Mouse (Mus musculus) hindbrain, embryonic 11.5 days (tissue): ENCODE results near the gene Pla2g4d. TPM values are rescaled to one million over a fixed set of nuclear protein-coding genes. Genes with fewer than 3 reads are reported as not detected.

Experiments used
- ATAC-seq: fragments of 200-750 bp; cut with Nextera tagmentation; 2 replicates; pipeline ENCODE4 v1.8.0; 2017; ENCODE audit warnings: mild to moderate bottlenecking, moderate TSS enrichment, moderate library complexity; ENCODE audit not compliant: low FRiP score
- DNase-seq: peaks from one replicate; pipeline ENCODE4 v3.0.0-alpha.2; 2015; ENCODE audit warnings: low spot score
- H3K27ac ChIP-seq: fragments of 300-500 bp; sonication (generic); 2 replicates; pipeline ENCODE4 v1.5.1; 2014; ENCODE audit warnings: mild to moderate bottlenecking, low read depth, low read length
- H3K27me3 ChIP-seq: fragments of 300-500 bp; sonication (generic); 2 replicates; pipeline ENCODE4 v1.6.1; 2014; ENCODE audit warnings: mild to moderate bottlenecking, low read length, moderate library complexity, mixed read lengths; ENCODE audit not compliant: control insufficient read depth, insufficient read depth
- H3K36me3 ChIP-seq: fragments of 300-500 bp; sonication (generic); 2 replicates; pipeline ENCODE4 v1.6.1; 2014; ENCODE audit warnings: mild to moderate bottlenecking, low read length, moderate library complexity, mixed read lengths; ENCODE audit not compliant: control insufficient read depth, insufficient read depth
- H3K4me1 ChIP-seq: fragments of 300-500 bp; sonication (generic); replicated peaks from 2 replicates; pipeline ENCODE4 v1.6.1; 2014; ENCODE audit warnings: low read length, mixed read lengths; ENCODE audit not compliant: control insufficient read depth, insufficient read depth
- H3K4me2 ChIP-seq: fragments of 300-500 bp; sonication (generic); replicated peaks from 2 replicates; pipeline ENCODE4 v1.6.1; 2014; ENCODE audit warnings: mild to moderate bottlenecking, low read depth, low read length
- H3K4me3 ChIP-seq: fragments of 300-500 bp; sonication (generic); 2 replicates; pipeline ENCODE4 v1.5.1; 2014; ENCODE audit warnings: low read depth, low read length
- H3K9ac ChIP-seq: fragments of 300-500 bp; sonication (generic); 2 replicates; pipeline ENCODE4 v1.6.1; 2014; ENCODE audit warnings: low read depth, low read length
- H3K9me3 ChIP-seq: fragments of 300-500 bp; sonication (generic); 2 replicates; pipeline ENCODE4 v1.6.1; 2016; ENCODE audit warnings: low read length; ENCODE audit not compliant: control insufficient read depth
- WGBS: fragments of 180-500 bp; shearing (Covaris S2); extraction: QIAGEN DNeasy Blood & Tissue Kit; methylation state at CpG from one replicate; pipeline ENCODE4 v1.1.7; 2014; 5-methylcytosine and 5-hydroxymethylcytosine counted together
- polyA plus RNA-seq: library from polyadenylated mRNA; unstranded; fragments of >200 nt; fragmentation: Nextera tagmentation; extraction: Ambion mirVana; gene quantifications from 2 replicates; pipeline ENCODE4 v1.2.1, GENCODE M21; 2014

The Pla2g4d gene
- 0.09 TPM in 1 of 2 replicates, not detected in the other for polyA plus RNA-seq

DNA sequence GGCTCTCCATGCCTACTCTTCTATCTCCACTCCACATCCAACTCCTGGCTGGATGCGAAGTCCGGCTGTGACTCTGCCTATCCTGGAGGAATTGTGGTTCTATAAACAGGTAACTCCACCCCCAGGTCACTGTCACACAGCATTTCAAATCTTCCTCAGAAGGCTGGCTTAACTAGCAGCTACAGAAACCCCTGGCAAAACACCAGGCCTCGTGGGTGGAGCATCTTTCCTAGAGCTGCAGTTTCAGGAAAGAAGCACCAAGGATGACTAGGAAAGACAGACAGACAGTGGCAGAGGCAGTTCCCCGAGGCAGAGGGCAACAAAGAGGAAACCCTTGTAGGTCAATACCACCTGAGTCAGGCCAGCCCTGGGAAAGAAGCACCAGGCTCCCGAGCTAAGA is at the start of gene Pla2g4d:
Pla2g4d (minus strand) TSS at position 203 of the 400 bp plus-strand sequence.
- 74% methylated on average over 5 of the region's 5 CpGs for WGBS
- Histone ChIP-seq H3K36me3 (no peaks in the 10 kb centered on the region), H3K27ac (no peak within 1 kb of the TSS), H3K4me2 (no peak within 1 kb of the TSS), H3K4me1 (no peaks in the 10 kb centered on the region), H3K4me3 (no peak within 1 kb of the TSS), H3K27me3 (no peaks in the 10 kb centered on the region), H3K9me3 (no peaks in the 10 kb centered on the region), H3K9ac (no peak within 1 kb of the TSS)
- DNase-seq: no peak
- ATAC-seq: no peak

DNA sequence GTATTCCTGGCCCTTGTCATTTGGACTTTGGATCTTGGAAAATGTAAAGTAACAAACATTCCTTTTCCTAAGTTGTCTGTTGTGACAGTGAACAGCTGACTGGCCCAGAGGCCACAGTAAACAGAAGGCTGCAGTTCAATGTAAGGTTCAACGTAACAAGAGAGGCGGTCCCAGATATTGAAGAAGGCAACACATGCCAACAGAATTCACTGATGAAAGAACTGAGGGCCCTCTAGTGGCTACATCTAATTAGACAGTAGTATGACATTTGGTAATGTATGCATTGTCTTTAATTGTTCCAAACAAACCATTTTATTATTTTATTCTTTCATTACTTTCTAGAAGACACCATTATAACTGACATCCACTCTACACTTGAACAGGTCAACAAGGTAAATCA is 48.9 kb upstream of the Pla2g4d start:
- Histone ChIP-seq H3K4me1 (no peaks in the 10 kb centered on the region), H3K27me3 (no peaks in the 10 kb centered on the region), H3K4me3 (no peak overlapping the region), H3K9me3 (no peaks in the 10 kb centered on the region), H3K9ac (no peak overlapping the region), H3K36me3 (0 out of 2 replicates have a peak, but pooled peaks cover 2% of the 10 kb centered on the region), H3K27ac (no peak overlapping the region), H3K4me2 (no peak overlapping the region)
- DNase-seq: no peak
- 83% methylated on average over 2 of the region's 2 CpGs for WGBS
- no peak for ATAC-seq

DNA sequence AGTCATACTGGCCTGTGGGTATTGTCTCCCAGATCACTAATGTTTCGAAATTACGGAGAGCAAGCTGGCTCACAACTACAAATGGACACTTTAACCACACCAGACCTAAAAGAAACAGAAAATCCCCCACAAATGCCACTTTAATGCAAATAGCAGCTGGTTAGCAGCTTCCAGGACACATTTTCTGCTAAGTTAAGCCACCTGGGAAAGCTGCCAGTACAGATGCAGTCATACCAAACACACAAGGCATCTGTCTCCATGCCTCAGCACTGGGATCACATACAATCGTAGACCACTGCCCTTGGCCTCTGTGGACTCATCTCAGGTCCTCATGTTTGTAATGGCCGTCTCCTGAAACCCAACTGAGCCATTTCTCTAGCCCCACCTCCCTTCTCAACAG is 42.6 kb upstream of the Pla2g4d start:
- H3K4me2 ChIP-seq: no peak overlapping the region
- ATAC-seq: no peak
- 96% methylated on average over 4 of the region's 4 CpGs for WGBS
- 0 out of 2 replicates have a peak, but pooled peaks cover 2% of the 10 kb centered on the region for H3K36me3 ChIP-seq
- H3K9ac ChIP-seq: no peak overlapping the region
- H3K4me3 ChIP-seq: no peak overlapping the region
- no peaks in the 10 kb centered on the region for H3K27me3 ChIP-seq
- H3K27ac ChIP-seq: no peak overlapping the region
- no peaks in the 10 kb centered on the region for H3K4me1 ChIP-seq
- no peak for DNase-seq
- no peaks in the 10 kb centered on the region for H3K9me3 ChIP-seq

DNA sequence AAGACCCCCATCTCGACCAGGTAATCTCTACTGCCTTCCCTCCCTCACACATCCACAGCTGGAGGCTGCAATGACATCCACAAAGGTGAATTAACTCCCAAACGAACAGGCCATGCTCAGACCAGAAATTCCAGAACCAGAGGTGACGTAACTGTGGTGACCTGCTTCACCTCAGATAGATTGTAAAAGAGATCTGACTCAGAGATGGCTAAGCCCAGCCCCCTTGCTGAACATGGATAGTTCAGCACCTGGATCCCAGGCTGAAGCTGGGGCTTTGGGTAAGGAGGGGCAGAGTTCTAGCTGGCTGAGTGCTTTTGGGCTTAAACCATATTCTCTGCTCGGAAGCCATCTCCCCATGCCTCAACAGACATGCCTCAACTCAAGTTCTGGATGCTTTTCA is 26.1 kb upstream of the Pla2g4d start:
- Histone ChIP-seq H3K4me3 (no peak overlapping the region), H3K27ac (no peak overlapping the region), H3K4me1 (no peaks in the 10 kb centered on the region), H3K9ac (no peak overlapping the region), H3K27me3 (no peaks in the 10 kb centered on the region), H3K9me3 (no peaks in the 10 kb centered on the region), H3K4me2 (no peak overlapping the region), H3K36me3 (no peaks in the 10 kb centered on the region)
- WGBS: 80% methylated on average over 4 of the region's 4 CpGs
- DNase-seq: no peak
- ATAC-seq: no peak

DNA sequence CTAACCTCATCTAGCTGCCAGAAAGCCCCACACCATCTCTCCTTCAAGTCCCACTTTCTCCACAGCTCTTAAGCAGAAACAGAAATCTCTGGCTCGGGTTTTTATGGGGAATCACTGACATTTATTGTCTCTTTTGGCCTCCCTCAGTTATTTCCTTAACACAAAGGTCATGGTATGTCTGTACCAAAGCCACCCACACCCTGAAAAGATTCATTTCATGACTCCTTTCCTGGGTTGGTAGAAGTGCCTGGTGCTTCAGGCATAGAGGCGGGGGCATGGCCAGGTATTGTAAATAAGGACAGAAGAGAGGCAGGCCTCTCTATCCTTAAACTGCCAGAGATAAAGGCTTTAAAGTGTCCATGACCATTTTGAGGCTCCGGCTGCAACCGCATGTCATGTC is 25.5 kb upstream of the Pla2g4d start:
- H3K9ac ChIP-seq: no peak overlapping the region
- H3K9me3 ChIP-seq: no peaks in the 10 kb centered on the region
- H3K4me1 ChIP-seq: no peaks in the 10 kb centered on the region
- no peak overlapping the region for H3K4me2 ChIP-seq
- 89% methylated on average over 4 of the region's 4 CpGs for WGBS
- no peaks in the 10 kb centered on the region for H3K27me3 ChIP-seq
- DNase-seq (no peak), ATAC-seq (no peak)
- H3K4me3 ChIP-seq: no peak overlapping the region
- H3K36me3 ChIP-seq: no peaks in the 10 kb centered on the region
- H3K27ac ChIP-seq: no peak overlapping the region

DNA sequence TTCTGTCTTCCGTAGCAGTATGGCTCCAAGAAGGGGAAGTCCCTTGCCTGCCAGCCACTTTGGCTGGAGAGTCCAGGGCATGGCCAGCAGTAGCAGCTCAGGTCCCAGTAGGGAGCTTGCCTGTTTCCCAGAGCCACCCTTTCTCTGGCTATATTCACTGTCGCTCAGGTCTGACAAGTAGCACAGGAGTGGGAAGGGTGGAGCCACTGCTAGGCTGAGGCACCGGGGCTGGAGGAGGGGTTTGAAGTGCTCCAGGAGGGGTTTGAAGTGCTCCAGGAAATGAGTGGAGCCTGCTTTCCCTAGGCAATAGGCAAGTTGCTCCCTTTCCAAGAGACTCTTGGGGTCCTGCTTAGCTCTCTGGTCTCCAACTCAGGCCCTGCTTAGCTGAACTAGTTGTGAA is 25.0 kb upstream of the Pla2g4d start, which contains the start of gene Pla2g4f:
Pla2g4f (minus strand) TSS at position 190 of the 400 bp plus-strand sequence.
- H3K36me3 ChIP-seq: no peaks in the 10 kb centered on the region

DNA sequence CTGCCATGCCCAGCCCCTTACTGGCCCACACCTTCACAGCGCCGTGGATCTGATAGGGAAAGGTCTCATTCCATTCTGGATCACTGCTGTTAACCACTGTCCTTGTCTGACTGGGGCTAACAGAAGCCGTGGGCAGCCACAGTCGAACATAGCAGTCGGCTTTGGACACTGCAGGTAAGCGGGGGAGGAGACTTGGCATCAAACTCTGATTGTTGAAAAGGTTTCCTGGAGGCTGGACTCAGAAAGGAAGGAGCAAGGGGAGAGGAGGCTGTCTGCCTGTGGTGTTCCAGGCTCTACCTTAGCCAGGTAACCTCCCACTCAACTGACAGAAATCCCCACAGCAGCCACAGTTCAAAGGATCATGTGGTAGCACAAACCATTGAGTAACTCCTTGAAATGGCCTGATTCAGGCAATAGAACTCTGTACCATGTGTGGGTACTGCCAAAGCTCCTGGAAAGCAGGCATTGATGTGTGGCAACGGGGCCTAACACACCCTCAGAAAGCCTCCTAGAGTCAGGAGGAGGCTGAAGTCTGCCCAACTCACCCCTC is 23.4 kb upstream of the Pla2g4d start:
- Histone ChIP-seq H3K9ac (no peak overlapping the region), H3K4me2 (no peak overlapping the region), H3K4me1 (no peaks in the 10 kb centered on the region), H3K27me3 (no peaks in the 10 kb centered on the region), H3K4me3 (no peak overlapping the region), H3K9me3 (no peaks in the 10 kb centered on the region), H3K36me3 (no peaks in the 10 kb centered on the region), H3K27ac (no peak overlapping the region)
- 83% methylated on average over 7 of the region's 7 CpGs for WGBS
- DNase-seq: no peak
- no peak for ATAC-seq

More for the DNA sequence above, 25.0 kb upstream of the Pla2g4d start, which contains the start of gene Pla2g4f:
- H3K9ac ChIP-seq: no peak within 1 kb of the TSS
- ATAC-seq (no peak), DNase-seq (no peak)
- no peak within 1 kb of the TSS for H3K27ac ChIP-seq
- 81% methylated on average over 3 of the region's 3 CpGs for WGBS
- H3K9me3 ChIP-seq: no peaks in the 10 kb centered on the region
- no peak within 1 kb of the TSS for H3K4me2 ChIP-seq
- H3K4me1 ChIP-seq: no peaks in the 10 kb centered on the region
- H3K27me3 ChIP-seq: no peaks in the 10 kb centered on the region
- H3K4me3 ChIP-seq: no peak within 1 kb of the TSS

DNA sequence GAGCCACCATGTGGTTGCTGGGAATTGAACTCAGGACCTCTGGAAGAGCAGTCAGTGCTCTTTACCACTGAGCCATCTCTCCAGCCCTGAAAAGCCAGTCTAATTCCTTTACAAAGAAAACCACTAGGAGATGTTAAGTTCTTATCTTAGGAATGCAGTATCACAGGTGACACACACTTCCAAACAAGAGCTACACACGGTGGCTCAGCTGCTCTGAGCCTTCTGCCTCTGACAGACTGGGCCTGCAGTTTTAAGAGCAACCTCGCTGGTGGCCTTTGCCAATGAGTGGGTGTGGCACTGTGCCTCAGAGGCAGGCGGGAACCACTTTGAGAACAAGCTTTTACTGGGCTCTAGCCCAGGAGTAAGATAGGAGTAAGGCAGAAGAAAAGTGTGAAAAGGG is 15.1 kb upstream of the Pla2g4d start:
- Histone ChIP-seq H3K27ac (no peak overlapping the region), H3K4me2 (no peak overlapping the region), H3K4me3 (no peak overlapping the region), H3K4me1 (no peaks in the 10 kb centered on the region), H3K9me3 (no peaks in the 10 kb centered on the region), H3K27me3 (no peaks in the 10 kb centered on the region), H3K36me3 (no peaks in the 10 kb centered on the region), H3K9ac (no peak overlapping the region)
- DNase-seq (no peak), ATAC-seq (no peak)
- WGBS: 35% methylated on average over 3 of the region's 3 CpGs

DNA sequence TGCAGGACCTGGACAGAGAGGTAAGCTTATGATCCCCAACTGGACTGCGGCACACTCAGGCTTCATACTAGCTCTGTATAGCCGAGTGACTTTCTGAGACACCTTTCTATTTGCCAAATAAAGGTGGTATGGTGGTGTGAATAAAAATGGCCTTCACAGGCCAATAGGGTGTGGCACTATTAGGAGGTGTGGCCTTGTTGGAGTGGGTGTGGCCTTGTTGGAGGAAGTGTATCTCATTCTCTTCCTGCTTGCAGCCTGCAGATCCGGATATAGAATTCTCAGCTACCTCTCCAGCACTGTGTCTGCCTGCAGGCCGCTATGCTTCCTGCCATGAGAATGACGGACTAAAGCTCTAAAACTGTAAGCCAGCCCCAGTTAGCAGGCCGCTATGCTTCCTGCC is 12.1 kb upstream of the Pla2g4d start:
- Histone ChIP-seq H3K27ac (no peak overlapping the region), H3K4me3 (no peak overlapping the region), H3K4me2 (no peak overlapping the region), H3K9ac (no peak overlapping the region), H3K27me3 (no peaks in the 10 kb centered on the region), H3K9me3 (no peaks in the 10 kb centered on the region), H3K4me1 (no peaks in the 10 kb centered on the region), H3K36me3 (no peaks in the 10 kb centered on the region)
- ATAC-seq (no peak), DNase-seq (no peak)
- 95% methylated on average over 6 of the region's 6 CpGs for WGBS
